Comparison of ENCODE assay signal across 11 mouse cellular contexts in the genomic region with DNA sequence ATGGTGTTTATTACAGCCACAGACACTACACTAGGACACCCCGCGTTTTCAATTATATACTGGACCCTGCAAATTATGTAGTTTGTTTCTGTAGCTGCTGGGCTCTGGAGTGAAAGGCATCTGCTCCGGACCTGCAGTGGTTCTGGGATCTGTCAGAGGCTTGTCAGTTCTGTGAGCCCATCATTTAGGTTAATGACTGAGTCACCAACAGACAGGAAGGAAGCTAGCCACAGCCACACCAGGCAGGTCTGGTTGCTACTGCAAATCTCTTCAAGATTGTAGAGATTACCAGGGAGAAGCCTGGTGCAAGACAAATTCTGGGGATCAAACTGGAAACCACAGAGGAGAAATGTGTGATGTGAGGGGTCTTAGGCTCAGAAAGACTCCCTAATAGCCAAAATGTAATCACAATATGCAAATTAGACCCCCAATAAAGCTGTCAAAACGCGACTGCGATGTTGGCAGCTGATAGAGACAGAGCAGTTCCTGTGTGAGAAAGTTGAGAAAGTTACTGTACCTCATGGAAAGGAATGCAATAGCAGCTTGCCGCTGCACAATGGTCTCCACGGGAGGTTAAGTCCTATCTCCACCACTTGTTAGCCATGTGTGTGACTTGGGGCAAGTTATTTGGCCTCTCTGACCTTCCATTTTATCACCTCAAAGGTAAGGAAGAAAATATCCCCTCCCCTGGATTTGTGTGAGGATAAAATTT. TPM values are rescaled to one million over a fixed set of nuclear protein-coding genes. Genes with fewer than 3 reads are reported as not detected.
DNase-seq lines count a peak whose midpoint lies in the region; ATAC-seq and TF ChIP-seq lines count a peak whose summit lies in the region.
"Had no signal": no experiment of that assay in that cellular context is flagged by ENCODE, and none has a peak within 500 bp of the region (broad histone marks: within the 10 kb centered on the region; RNA-seq: fewer than 3 reads in every experiment).

No protein-coding gene starts in this region.

- H3K9me3 ChIP-seq in heart, embryonic 13.5 days = no peaks in the 10 kb centered on the region
- H3K9me3 ChIP-seq in limb, embryonic 11.5 days (ENCODE audit: control insufficient read depth, low read length) = no peaks in the 10 kb centered on the region
- H3K9me3 ChIP-seq: hindbrain, embryonic 15.5 days had no signal

- TF ChIP-seq POLR2A in lung, adult 2 months (IDR thresholded peaks at IDR 0.05; ENCODE audit: borderline replicate concordance, extremely low read depth, low read depth, low read length) = no peak

- ATAC-seq in heart, embryonic 13.5 days (ENCODE audit: extremely low read depth, insufficient number of reproducible peaks, low FRiP score, low TSS enrichment) = no peak
- ATAC-seq in limb, embryonic 11.5 days (ENCODE audit: insufficient number of reproducible peaks, low FRiP score, low TSS enrichment, low read depth) = no peak

- no peak overlapping the region for H3K4me3 ChIP-seq in heart, embryonic 13.5 days
- H3K4me3 ChIP-seq in limb, embryonic 11.5 days (ENCODE audit: low read depth, low read length) = no peak overlapping the region
- H3K4me3 ChIP-seq in lung, adult 2 months (replicated peaks; ENCODE audit: extremely low read depth, low read depth, low read length) = no peak overlapping the region
- H3K4me3 ChIP-seq: hindbrain, embryonic 15.5 days had no signal

- peak overlapping the region; percentile 27; the same call in 1 of the 2 replicates for H3K4me2 ChIP-seq in heart, embryonic 13.5 days
- peak overlapping the region; percentile 26; the same call in 1 of the 2 replicates for H3K4me2 ChIP-seq in limb, embryonic 11.5 days (ENCODE audit: low read depth, severe bottlenecking)

- WGBS in heart, embryonic 13.5 days = 20% methylated on average over 8 of the region's 8 CpGs
- WGBS in limb, embryonic 11.5 days = 7% methylated on average over 8 of the region's 8 CpGs
- WGBS in lung, adult 2 months = 51% methylated on average over 8 of the region's 8 CpGs

- intact Hi-C loops in heart, postnatal 10 days (cut with DNase I) = no loop called here

- peak overlapping the region; percentile 50 for H3K9ac ChIP-seq in heart, embryonic 13.5 days
- H3K9ac ChIP-seq in limb, embryonic 11.5 days (ENCODE audit: low read length) = no peak overlapping the region
- H3K9ac ChIP-seq: hindbrain, embryonic 15.5 days had no signal

- no peaks in the 10 kb centered on the region for H3K27me3 ChIP-seq in heart, embryonic 13.5 days (replicated peaks)
- H3K27me3 ChIP-seq in limb, embryonic 11.5 days (ENCODE audit: control insufficient read depth, insufficient read depth, low read length) = no peaks in the 10 kb centered on the region
- H3K27me3 ChIP-seq: hindbrain, embryonic 15.5 days had no signal

- peak overlapping the region; percentile 93 for H3K27ac ChIP-seq in heart, embryonic 13.5 days (replicated peaks)
- H3K27ac ChIP-seq in limb, embryonic 11.5 days (replicated peaks; ENCODE audit: low read depth, low read length) = peak overlapping the region; percentile 79
- H3K27ac ChIP-seq: hindbrain, embryonic 15.5 days had no signal

- H3K4me1 ChIP-seq in heart, embryonic 13.5 days = peaks cover 66% of the 10 kb centered on the region
- peaks cover 53% of the 10 kb centered on the region for H3K4me1 ChIP-seq in limb, embryonic 11.5 days (ENCODE audit: control insufficient read depth, insufficient read depth, low read length)
- peaks cover 5% of the 10 kb centered on the region for H3K4me1 ChIP-seq in lung, adult 2 months (ENCODE audit: control insufficient read depth, insufficient read depth, low read length)

- TF ChIP-seq CTCF in lung, adult 2 months (IDR thresholded peaks at IDR 0.05; ENCODE audit: insufficient read depth, low read length) = no peak

- DNase-seq in heart, postnatal 10 days = no peak
- DNase-seq in 3T3-L1 (ENCODE audit: low read depth, low spot score) (peak; percentile 58), MN1 (ENCODE audit: low spot score) (peak; percentile 78)
- peak; percentile 42 for DNase-seq in limb, embryonic 11.5 days (ENCODE audit: low spot score)
- no peak for DNase-seq in cerebellum, adult 11-12 months
- no peak for DNase-seq in layer of hippocampus, postnatal 14 days (ENCODE audit: low spot score in 2 of 2)
- DNase-seq in lung, adult 2 months = no peak
- DNase-seq: right cerebral cortex, postnatal 14 days had no signal

- no peaks in the 10 kb centered on the region for H3K36me3 ChIP-seq in heart, embryonic 13.5 days
- H3K36me3 ChIP-seq in limb, embryonic 11.5 days (ENCODE audit: control insufficient read depth, insufficient read depth, low read length) = no peaks in the 10 kb centered on the region
- H3K36me3 ChIP-seq: hindbrain, embryonic 15.5 days had no signal

RNA-seq across cellular contexts. Expression of a gene that starts 22.1 kb away (rescaled TPM):
- 37.1 and 41.6 TPM in 2 replicates for polyA plus RNA-seq in heart, embryonic 13.5 days (2015; fragmentation: Nextera tagmentation; extraction: Ambion mirVana)
- total RNA-seq in heart, postnatal 10 days (2021) = 10 to 100 TPM; 45.8 to 48.5 TPM
- 56.3 and 60.7 TPM in 2 replicates for polyA plus RNA-seq in limb, embryonic 11.5 days (2014; fragmentation: Nextera tagmentation; extraction: Ambion mirVana)
- 10 to 100 TPM; 29.7 to 33.4 TPM for total RNA-seq in layer of hippocampus, postnatal 14 days (2021)
- polyA plus RNA-seq in lung, adult 2 months (2012; rRNA removed) = 3.2 and 5.2 TPM in 2 replicates

RNA-seq across cellular contexts. Expression of a gene that starts 33.2 kb away (rescaled TPM):
- 1.1 and 1.8 TPM in 2 replicates for polyA plus RNA-seq in heart, embryonic 13.5 days (2015; fragmentation: Nextera tagmentation; extraction: Ambion mirVana)
- total RNA-seq in heart, postnatal 10 days (2021) = not detected
- polyA plus RNA-seq in limb, embryonic 11.5 days (2014; fragmentation: Nextera tagmentation; extraction: Ambion mirVana) = 6.8 and 8.6 TPM in 2 replicates
- not detected for total RNA-seq in layer of hippocampus, postnatal 14 days (2021)
- polyA plus RNA-seq in lung, adult 2 months (2012; rRNA removed) = 0.95 and 2.8 TPM in 2 replicates
- polyA plus RNA-seq: urinary bladder, adult 2 months had no signal

RNA-seq across cellular contexts. Expression of a gene that starts 49.1 kb away (rescaled TPM):
- 6.3 and 6.6 TPM in 2 replicates for polyA plus RNA-seq in heart, embryonic 13.5 days (2015; fragmentation: Nextera tagmentation; extraction: Ambion mirVana)
- total RNA-seq in heart, postnatal 10 days (2021) = 10 to 100 TPM; 36.5 to 37.5 TPM
- 14.6 and 15.1 TPM in 2 replicates for polyA plus RNA-seq in limb, embryonic 11.5 days (2014; fragmentation: Nextera tagmentation; extraction: Ambion mirVana)
- total RNA-seq in layer of hippocampus, postnatal 14 days (2021) = 100 to 1,000 TPM; 119 to 124 TPM
- 6.2 and 8.7 TPM in 2 replicates for polyA plus RNA-seq in lung, adult 2 months (2012; rRNA removed)

RNA-seq across cellular contexts. Expression of a gene that starts 56.8 kb away (rescaled TPM):
- 61.6 and 61.9 TPM in 2 replicates for polyA plus RNA-seq in heart, embryonic 13.5 days (2015; fragmentation: Nextera tagmentation; extraction: Ambion mirVana)
- total RNA-seq in heart, postnatal 10 days (2021) = 10 to 100 TPM; 22.3 to 22.6 TPM
- 51.7 and 53.6 TPM in 2 replicates for polyA plus RNA-seq in limb, embryonic 11.5 days (2014; fragmentation: Nextera tagmentation; extraction: Ambion mirVana)
- 1 to 10 TPM; 7.4 to 8.0 TPM for total RNA-seq in layer of hippocampus, postnatal 14 days (2021)
- polyA plus RNA-seq in lung, adult 2 months (2012; rRNA removed) = 26.3 and 26.5 TPM in 2 replicates

Comparison
In these comparisons a context has a peak if more than half of its experiments do, and no peak if none do; other contexts are left out.
1. DNase-seq: peak in 3T3-L1 (single experiment), MN1 (single experiment) and limb, embryonic 11.5 days (single experiment); none in heart, postnatal 10 days (0 of 2), cerebellum, adult 11-12 months (single experiment), layer of hippocampus, postnatal 14 days (0 of 2) and lung, adult 2 months (single experiment).